Mouse (Mus musculus): ENCODE measurements around the gene Ttc9c.

The Ttc9c gene

DNA sequence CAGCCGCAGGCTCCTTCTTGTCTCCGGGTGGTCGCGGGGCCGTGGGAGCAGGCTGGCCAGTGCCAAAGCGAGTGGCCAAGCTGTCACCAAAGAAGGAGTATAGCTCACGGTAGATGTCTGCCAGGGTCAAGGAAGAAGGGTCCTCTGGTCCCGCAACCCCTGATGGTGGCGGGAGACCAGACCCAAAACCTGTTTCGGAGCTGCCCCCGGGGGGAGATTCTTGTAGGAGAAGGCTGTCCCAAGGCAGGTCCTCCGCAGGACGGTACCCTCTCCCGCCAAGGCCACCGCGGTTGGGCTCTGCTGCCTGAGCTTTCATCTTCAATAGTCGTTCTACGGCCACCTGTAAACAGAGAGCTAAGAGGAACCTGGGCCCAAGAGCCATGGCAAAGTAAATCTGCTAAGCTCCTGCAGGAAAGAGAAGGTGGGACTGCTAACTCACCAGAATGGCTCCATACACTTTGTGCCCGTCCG is 44.1 kb downstream of the Ttc9c start:
- no peak for DNase-seq (ENCODE audit: low read depth, low spot score)

DNA sequence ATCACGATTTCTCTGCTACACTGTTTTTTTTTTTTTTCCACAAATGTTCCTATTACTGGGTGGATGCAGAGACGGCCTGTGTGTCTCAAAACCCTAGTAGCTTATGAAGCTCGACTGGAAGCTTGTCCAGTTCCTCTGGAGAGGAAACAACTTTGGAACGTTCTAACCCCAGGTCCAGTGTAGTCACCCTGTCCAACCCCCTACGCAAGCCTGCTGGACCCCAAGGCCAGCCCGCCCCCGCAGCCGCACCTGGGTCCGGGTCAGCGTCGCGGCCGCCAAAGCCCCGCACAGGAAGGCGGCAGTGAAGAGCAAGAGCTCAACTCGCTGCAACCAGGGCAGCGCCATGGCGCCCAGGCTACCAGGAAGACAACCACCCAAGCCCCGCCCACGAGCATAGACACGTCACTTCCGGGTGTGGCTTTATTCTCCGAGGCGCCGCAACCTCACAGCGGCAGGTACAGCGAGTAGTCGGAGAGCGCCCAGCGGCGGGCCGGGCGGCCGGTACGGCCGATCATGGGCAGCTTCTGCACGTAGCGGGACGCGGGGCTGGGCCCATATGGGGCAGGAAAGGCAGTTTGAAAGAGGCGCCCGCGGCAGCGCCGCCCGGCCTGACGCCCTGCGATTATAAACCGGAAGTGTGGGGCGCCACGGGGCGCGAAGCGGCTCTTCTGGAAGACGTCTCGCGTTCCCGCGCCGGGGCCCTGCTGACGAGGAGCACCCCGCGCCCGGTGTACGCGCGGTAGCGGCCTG is 44.9 kb downstream of the Ttc9c start, which contains the start of gene Tmem179b:
Gene Tmem179b, minus strand, starts transcription at position 382 of the 750 bp plus-strand sequence.
- DNase-seq (ENCODE audit: low read depth, low spot score), result peak; percentile 96

DNA sequence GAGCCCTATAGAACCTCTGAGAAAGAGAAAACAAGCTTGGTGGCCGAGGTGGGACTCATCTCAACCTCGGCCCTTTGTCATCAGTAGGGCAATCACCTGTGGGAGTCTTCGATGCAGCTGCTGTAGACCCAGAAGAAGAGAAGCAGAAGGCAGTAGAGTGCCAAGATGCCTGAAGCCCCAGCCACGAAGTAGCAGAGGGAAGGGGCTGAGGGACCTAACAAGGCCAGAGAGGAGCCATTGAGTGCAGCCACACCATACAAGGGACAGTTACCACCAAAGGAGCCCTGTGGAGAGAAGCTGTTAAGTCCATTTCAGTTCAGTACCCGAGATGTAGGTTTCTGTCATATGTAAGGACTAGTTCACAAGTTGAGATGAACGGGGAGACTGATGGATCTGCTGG is 45.7 kb downstream of the Ttc9c start:
- no peak for DNase-seq (ENCODE audit: low read depth, low spot score)

DNA sequence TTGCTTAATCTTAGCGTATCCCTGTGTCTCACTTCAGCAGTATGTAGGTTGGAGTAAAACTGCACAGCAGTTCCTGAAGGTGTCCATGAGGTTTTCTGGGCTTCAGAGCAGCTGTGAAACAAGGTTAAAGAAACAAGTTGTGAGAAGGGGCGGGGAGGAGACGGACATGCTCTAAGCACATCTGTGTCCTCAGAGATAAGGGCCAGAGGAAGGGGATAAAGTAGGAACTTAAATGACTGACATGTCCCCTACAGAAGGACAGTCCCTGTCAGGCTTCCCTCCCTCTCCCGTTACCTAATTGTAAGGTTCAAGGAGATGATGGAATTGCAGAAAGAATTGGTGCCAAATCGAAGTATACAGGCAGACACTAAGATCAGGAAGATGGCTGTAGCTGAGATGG is 46.1 kb downstream of the Ttc9c start:
- DNase-seq (ENCODE audit: low read depth, low spot score), result no peak

DNA sequence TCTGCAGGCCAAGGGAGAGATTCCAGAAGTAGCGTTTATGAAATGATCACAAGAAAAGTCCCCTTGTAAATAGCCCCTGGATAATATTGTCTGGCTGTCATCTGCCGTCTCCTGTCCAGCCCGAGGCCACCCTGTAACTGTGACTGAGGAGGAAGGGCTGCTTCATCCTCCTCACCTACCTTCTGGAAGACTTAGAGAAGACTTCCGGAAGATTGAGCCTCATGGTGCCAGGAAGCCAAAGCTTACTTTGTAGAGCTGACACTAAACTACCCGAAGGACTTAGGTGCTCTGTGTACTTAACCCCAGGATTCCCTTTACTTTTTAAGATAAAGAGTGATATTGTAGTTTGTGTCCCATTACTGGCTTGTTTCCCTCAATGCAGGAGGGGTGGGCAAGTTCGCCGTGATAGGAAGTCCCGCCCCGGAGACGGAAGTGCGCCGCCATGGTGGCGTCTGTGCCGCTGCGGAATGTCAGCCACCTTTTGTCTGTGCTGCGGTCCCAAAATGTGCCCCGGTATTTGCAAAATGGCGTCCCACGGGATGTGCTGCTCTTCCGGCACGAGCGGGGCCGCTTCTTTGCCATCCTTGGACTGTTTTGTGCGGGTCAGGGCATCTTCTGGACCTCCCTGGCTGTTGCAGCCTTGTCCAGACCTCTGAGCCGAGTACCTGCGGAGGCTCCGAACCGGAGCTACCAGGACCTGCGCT is 48.4 kb downstream of the Ttc9c start, which contains the start of gene Tmem223:
Gene Tmem223, plus strand, starts transcription at position 430 of the 704 bp plus-strand sequence.
- DNase-seq (ENCODE audit: low read depth, low spot score), result no peak

DNA sequence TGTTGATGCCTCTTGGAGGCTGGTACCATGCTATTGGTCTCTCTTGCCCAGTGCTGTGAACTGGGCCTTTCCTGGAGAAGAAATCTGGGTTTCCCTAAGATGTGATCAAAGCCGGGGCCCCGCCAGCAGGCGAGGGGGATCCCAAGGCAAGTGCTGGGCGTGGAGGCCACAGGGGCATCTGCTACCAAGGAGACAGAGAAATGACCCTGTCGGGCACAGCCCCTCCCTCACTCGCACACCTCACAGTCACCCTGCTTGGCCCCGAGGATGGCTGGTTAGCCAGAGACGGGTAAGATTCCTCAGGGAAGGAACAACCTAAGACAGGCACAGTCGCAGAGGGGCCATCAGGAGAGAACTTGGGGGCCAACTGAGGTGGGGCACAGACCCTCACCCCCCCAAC is 53.6 kb downstream of the Ttc9c start:
- DNase-seq (ENCODE audit: low read depth, low spot score), result no peak

DNA sequence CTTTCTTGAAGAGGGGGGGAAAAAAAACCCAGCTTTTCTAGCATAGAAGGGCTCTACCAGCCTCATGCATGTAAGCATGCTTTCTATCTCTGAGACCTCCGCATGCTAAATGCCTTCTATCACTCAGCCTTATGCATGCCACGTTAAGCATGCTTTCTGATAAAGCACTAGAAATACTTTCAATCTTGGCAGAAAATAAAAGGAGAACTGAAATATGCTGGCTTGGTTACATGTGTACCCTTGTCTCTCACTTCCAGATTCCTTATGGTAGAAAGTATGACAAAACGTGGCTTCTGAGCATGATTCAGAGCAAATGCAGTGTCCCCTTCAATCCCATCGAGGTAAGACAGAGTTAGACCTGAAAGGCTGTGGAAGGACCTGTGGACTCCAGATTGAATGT is 55.9 kb downstream of the Ttc9c start:
- DNase-seq (ENCODE audit: low read depth, low spot score), result no peak

DNA sequence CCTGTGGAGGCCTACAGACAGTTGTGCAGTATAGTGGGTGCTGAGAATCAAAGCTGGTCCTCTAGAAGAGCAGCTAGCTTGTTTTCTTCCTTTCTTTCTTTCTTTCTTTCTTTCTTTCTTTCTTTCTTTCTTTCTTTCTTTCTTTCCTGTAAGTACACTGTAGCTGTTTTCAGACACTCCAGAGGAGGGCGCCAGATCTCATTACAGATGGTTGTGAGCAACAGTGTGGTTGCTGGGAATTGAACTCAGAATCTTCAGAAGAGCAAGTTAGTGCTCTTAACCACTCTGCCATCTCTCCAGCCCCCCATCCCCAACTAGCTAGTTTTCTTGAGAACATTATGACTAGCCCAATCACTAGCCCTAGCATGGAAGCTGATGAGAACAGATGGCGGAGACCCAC is 58.4 kb downstream of the Ttc9c start:
- no peak for DNase-seq (ENCODE audit: low read depth, low spot score)
